Mouse (Mus musculus) ES-Bruce4 (cell line): ENCODE results near the gene Mdga1.

Experiments used
- CTCF ChIP-seq: IDR thresholded peaks from one replicate; pipeline ENCODE4 v1.8.1; 2011; ENCODE audit warnings: low read depth, low read length
- POLR2A ChIP-seq: IDR thresholded peaks from one replicate; pipeline ENCODE4 v1.8.1; 2011; ENCODE audit warnings: low read length; ENCODE audit not compliant: insufficient read depth

DNA sequence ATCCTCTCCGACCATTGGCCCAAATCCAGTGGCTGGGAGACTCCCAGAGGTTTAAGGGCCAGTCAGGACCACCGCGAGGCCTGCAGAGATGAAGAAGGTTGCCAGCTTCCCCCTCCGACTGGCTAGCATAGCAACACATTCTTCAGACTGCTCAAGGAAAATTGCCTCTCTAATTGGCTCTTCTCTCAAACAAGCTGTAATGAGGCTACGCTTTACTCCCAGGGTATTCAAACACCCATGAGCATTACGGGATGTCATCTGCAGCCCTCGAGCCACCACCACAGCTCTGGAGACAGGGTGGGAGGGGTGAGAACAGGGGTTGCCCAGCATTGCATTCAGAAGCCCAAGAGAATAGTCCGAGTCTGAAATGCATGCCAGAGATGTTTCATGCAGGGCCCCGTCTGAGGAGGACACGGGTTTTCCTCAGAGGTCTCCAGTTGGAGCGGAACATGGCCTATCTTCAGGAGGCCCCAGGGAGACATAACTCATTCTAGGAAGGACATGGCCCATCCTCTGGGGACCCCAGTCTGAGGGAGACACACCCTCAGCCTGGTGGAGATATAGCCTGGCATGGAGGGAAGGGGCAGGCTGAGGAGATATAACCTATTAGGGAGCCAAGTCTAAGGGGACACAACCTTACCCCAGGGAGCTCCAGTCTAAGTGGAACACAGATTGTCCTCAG is 151.5 kb downstream of the Mdga1 start:
- TF ChIP-seq POLR2A (no peak), CTCF (no peak)
